Mouse (Mus musculus): Measurements from ENCODE around the gene Lnx1. TPM values are rescaled to one million over a fixed set of nuclear protein-coding genes. Genes with fewer than 3 reads are reported as not detected.

Lnx1 gene
- total and polyA plus RNA-seq, 2 experiments from 2014 or later, result 17.8 to 32.0 TPM

DNA sequence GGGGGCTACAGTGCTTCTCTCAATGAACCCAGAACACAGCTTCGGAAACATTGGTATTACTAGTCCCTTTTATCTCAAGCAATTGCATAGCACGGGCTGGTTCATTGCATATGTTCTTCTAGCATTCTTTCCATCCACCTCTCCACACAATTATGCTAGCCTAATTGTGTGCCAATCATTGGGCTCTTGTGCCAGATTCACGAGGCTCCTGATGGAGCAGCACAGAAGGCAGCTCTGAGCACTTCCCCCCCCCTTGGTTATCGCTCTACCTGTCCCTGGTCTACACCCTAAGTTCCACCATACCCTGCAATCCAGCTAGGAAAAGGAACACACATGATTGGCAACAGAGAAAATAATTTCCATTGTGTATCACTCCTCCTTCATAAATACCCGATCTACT, 43.4 kb downstream of the Lnx1 start:
- H3K9me3 ChIP-seq (ENCODE audit: low read length), result no peaks in the 10 kb centered on the region
- H3K4me1 ChIP-seq (ENCODE audit: insufficient read depth, low read length), result no peaks in the 10 kb centered on the region
- no peak overlapping the region for H3K9ac ChIP-seq (replicated peaks; ENCODE audit: low read length)
- H3K36me3 ChIP-seq (ENCODE audit: insufficient read depth, low read length), result no peaks in the 10 kb centered on the region
- H3K27ac ChIP-seq, result no peak overlapping the region
- no peak overlapping the region for H3K4me2 ChIP-seq (ENCODE audit: low read depth, low read length)
- TF ChIP-seq CTCF (IDR thresholded peaks at IDR 0.05; ENCODE audit: low read depth), result no peak
- H3K27me3 ChIP-seq (ENCODE audit: insufficient read depth, low read length), result no peaks in the 10 kb centered on the region
- H3K4me3 ChIP-seq (ENCODE audit: low read length), result no peak overlapping the region
- no peak for ATAC-seq
- WGBS, result 76% methylated on average over 5 of the region's 5 CpGs
- DNase-seq (ENCODE audit: low spot score), result no peak

DNA sequence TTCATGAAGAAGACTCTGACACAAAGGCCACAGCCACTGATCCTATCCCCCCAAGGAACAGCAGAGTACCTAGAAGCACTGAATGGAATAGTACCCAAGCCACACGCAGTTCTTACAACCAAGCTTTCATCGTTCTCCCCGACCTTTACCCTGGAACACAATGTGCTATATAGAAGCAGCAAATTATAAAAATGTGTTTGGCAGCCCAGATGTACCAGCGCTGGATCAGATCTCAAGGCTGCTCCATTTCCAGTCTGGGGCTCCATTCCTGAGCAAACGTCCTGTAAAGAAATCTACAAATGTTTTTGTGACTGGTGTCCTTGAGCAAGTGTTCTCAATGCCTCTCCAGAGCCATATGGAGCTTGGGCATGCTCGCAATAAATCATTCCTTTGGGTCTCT, 44.8 kb downstream of the Lnx1 start:
- no peaks in the 10 kb centered on the region for H3K4me1 ChIP-seq (ENCODE audit: insufficient read depth, low read length)
- no peak overlapping the region for H3K27ac ChIP-seq
- H3K4me3 ChIP-seq (ENCODE audit: low read length), result no peak overlapping the region
- no peaks in the 10 kb centered on the region for H3K36me3 ChIP-seq (ENCODE audit: insufficient read depth, low read length)
- H3K9me3 ChIP-seq (ENCODE audit: low read length), result no peaks in the 10 kb centered on the region
- WGBS, result 72% methylated on average over 6 of the region's 6 CpGs
- ATAC-seq, result no peak
- H3K4me2 ChIP-seq (ENCODE audit: low read depth, low read length), result no peak overlapping the region
- no peak overlapping the region for H3K9ac ChIP-seq (replicated peaks; ENCODE audit: low read length)
- no peak for TF ChIP-seq CTCF (IDR thresholded peaks at IDR 0.05; ENCODE audit: low read depth)
- no peaks in the 10 kb centered on the region for H3K27me3 ChIP-seq (ENCODE audit: insufficient read depth, low read length)
- no peak for DNase-seq (ENCODE audit: low spot score)

DNA sequence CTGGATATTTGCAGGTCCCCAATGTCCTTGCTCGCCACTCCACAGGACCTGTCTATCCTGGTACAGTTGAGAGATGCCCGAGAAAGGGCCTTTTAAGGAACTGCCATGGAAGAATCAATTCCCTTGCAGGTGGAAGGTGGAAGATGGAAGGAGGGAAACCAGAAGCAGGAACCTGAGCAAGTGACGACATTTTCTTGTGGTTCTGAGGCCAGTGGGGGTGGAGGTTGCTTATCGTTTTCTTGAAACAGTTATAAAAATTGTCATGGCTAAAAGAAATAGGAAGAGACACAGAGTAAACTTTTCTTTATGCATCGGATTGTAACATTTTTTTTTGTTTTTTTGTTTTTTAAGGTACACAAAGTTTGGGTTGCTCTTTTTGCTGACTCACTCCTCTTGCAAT, 46.3 kb downstream of the Lnx1 start:
- TF ChIP-seq CTCF (IDR thresholded peaks at IDR 0.05; ENCODE audit: low read depth), result no peak
- 92% methylated on average over 5 of the region's 5 CpGs for WGBS
- no peak for ATAC-seq

DNA sequence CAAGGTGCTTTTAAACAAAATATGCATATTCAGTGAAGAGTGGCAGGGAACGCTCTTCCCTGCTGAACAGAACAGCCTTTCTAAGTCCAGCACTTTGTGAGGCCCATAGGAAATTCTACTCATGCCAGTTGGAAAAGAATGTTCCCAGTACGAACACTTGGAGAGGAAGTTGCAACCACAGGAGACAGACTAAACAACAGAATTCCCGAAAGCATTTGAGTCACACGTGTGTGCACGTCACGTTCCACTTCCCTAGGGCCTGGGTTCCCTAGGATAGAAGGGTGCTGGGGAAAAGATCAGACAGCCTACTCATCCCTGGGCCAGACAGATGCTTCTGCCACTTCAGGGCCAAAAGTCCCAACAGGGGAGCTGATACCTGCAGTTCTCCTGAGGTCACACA, 48.2 kb downstream of the Lnx1 start:
- H3K4me3 ChIP-seq (ENCODE audit: low read length), result no peak overlapping the region
- ATAC-seq (no peak), DNase-seq (ENCODE audit: low spot score) (no peak)
- 77% methylated on average over 6 of the region's 6 CpGs for WGBS
- no peak for TF ChIP-seq CTCF (IDR thresholded peaks at IDR 0.05; ENCODE audit: low read depth)
- no peaks in the 10 kb centered on the region for H3K27me3 ChIP-seq (ENCODE audit: insufficient read depth, low read length)
- H3K4me2 ChIP-seq (ENCODE audit: low read depth, low read length), result no peak overlapping the region
- no peaks in the 10 kb centered on the region for H3K36me3 ChIP-seq (ENCODE audit: insufficient read depth, low read length)
- no peaks in the 10 kb centered on the region for H3K4me1 ChIP-seq (ENCODE audit: insufficient read depth, low read length)
- H3K9ac ChIP-seq (replicated peaks; ENCODE audit: low read length), result no peak overlapping the region
- no peak overlapping the region for H3K27ac ChIP-seq
- no peaks in the 10 kb centered on the region for H3K9me3 ChIP-seq (ENCODE audit: low read length)

More for the DNA sequence above, 46.3 kb downstream of the Lnx1 start:
- Histone ChIP-seq H3K9ac (replicated peaks; ENCODE audit: low read length) (no peak overlapping the region), H3K9me3 (ENCODE audit: low read length) (no peaks in the 10 kb centered on the region), H3K4me3 (ENCODE audit: low read length) (no peak overlapping the region), H3K27me3 (ENCODE audit: insufficient read depth, low read length) (no peaks in the 10 kb centered on the region), H3K4me1 (ENCODE audit: insufficient read depth, low read length) (no peaks in the 10 kb centered on the region), H3K36me3 (ENCODE audit: insufficient read depth, low read length) (no peaks in the 10 kb centered on the region), H3K27ac (no peak overlapping the region), H3K4me2 (ENCODE audit: low read depth, low read length) (no peak overlapping the region)
- no peak for DNase-seq (ENCODE audit: low spot score)

DNA sequence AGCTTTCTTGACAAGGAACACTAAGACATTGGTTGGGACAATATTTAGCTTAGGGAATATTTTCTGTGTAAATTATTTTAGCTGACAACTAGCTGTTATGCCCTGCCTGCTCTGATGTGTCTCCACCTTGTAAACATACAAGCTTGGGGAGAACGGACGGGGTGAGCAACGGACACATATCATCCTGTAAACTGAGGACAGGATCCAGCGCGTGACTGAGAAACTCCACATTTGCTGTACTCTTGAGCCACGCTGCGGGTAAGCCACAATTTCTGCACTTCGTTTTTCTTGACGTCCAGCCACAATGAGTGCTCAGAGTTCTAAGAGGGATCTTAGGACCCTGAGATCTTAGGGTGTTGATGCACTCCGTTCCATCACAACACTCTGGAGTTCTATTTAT, 48.9 kb downstream of the Lnx1 start:
- no peak overlapping the region for H3K4me3 ChIP-seq (ENCODE audit: low read length)
- WGBS, result 95% methylated on average over 10 of the region's 10 CpGs
- no peak for ATAC-seq
- H3K4me1 ChIP-seq (ENCODE audit: insufficient read depth, low read length), result no peaks in the 10 kb centered on the region
- H3K27me3 ChIP-seq (ENCODE audit: insufficient read depth, low read length), result no peaks in the 10 kb centered on the region
- no peak for TF ChIP-seq CTCF (IDR thresholded peaks at IDR 0.05; ENCODE audit: low read depth)
- no peaks in the 10 kb centered on the region for H3K36me3 ChIP-seq (ENCODE audit: insufficient read depth, low read length)
- DNase-seq (ENCODE audit: low spot score), result no peak
- H3K4me2 ChIP-seq (ENCODE audit: low read depth, low read length), result no peak overlapping the region
- H3K9me3 ChIP-seq (ENCODE audit: low read length), result no peaks in the 10 kb centered on the region
- H3K27ac ChIP-seq, result no peak overlapping the region
- no peak overlapping the region for H3K9ac ChIP-seq (replicated peaks; ENCODE audit: low read length)

DNA sequence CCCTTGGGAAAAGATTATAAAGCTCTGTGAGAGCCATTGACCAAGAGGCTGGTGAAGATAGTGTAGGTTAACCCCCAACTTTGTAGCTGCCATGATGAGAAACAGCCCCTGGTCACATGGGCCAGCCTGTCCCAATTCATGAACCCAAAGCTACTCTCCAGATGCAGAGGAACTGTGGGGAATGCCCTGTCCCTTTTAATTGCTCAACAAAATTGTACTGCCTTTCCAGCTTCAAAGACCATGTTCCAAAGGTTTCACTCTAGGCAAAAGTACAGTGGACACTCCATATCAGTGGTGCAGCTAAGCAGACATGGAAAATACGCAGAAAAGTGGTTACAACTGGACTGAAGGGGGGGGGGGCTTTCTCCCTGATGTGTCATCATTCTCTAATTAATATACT, 53.6 kb downstream of the Lnx1 start:
- Histone ChIP-seq H3K9ac (replicated peaks; ENCODE audit: low read length) (no peak overlapping the region), H3K27ac (no peak overlapping the region), H3K4me3 (ENCODE audit: low read length) (no peak overlapping the region), H3K4me2 (ENCODE audit: low read depth, low read length) (no peak overlapping the region), H3K9me3 (ENCODE audit: low read length) (no peaks in the 10 kb centered on the region), H3K36me3 (ENCODE audit: insufficient read depth, low read length) (no peaks in the 10 kb centered on the region), H3K4me1 (ENCODE audit: insufficient read depth, low read length) (no peaks in the 10 kb centered on the region), H3K27me3 (ENCODE audit: insufficient read depth, low read length) (no peaks in the 10 kb centered on the region)
- ATAC-seq, result no peak
- WGBS, result 91% methylated on average over 1 of the region's 1 CpGs
- no peak for TF ChIP-seq CTCF (IDR thresholded peaks at IDR 0.05; ENCODE audit: low read depth)
- DNase-seq (ENCODE audit: low spot score), result no peak

DNA sequence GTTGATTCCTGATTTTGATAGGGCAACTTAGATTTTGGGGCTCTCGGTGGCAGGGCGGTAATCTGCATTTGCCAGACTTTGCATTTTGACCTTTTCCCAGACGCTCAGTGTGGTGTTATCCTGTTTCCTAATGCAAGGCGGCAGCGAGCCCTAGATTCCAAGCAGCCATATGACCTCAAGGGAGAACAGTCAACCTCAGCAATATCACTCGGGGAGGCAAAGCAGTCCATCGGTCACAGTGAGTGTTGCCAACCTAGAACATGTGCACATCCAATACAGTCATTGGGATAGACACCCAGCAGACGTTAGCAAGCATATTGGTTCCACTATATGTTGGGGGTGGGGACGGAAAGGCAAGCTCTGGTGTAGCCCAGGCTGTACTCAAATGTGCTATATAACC, 54.5 kb downstream of the Lnx1 start:
- no peak overlapping the region for H3K9ac ChIP-seq (replicated peaks; ENCODE audit: low read length)
- no peaks in the 10 kb centered on the region for H3K9me3 ChIP-seq (ENCODE audit: low read length)
- ATAC-seq (no peak), DNase-seq (ENCODE audit: low spot score) (no peak)
- no peak for TF ChIP-seq CTCF (IDR thresholded peaks at IDR 0.05; ENCODE audit: low read depth)
- H3K4me3 ChIP-seq (ENCODE audit: low read length), result no peak overlapping the region
- no peak overlapping the region for H3K4me2 ChIP-seq (ENCODE audit: low read depth, low read length)
- H3K36me3 ChIP-seq (ENCODE audit: insufficient read depth, low read length), result no peaks in the 10 kb centered on the region
- H3K4me1 ChIP-seq (ENCODE audit: insufficient read depth, low read length), result no peaks in the 10 kb centered on the region
- WGBS, result 73% methylated on average over 9 of the region's 9 CpGs
- no peak overlapping the region for H3K27ac ChIP-seq
- H3K27me3 ChIP-seq (ENCODE audit: insufficient read depth, low read length), result no peaks in the 10 kb centered on the region
